Mouse (Mus musculus) adrenal gland, postnatal 10 days (tissue): ENCODE results near the gene Col6a4. TPM values are rescaled to one million over a fixed set of nuclear protein-coding genes. Genes with fewer than 3 reads are reported as not detected.
A peak's percentile ranks its signal among the peaks of the same experiment; 100 is the strongest.

ENCODE experiments used
- DNase-seq: peaks from one replicate; pipeline ENCODE4 v3.0.0; 2021; ENCODE audit warnings: mixed read lengths
- long read RNA-seq, 2 experiments: library from polyadenylated mRNA; stranded (forward); transcript quantifications; one replicate each; pipeline ENCODE4 v2.0.0; 2021
- total RNA-seq, 2 experiments: library from RNA; stranded (reverse); gene quantifications; 2 replicates each; pipeline ENCODE4 v1.2.3; 2021

Gene Col6a4
- 1 to 10 TPM in 1 of 2 experiments, under 1 TPM in 1; 0.96 to 1.7 TPM for total RNA-seq
- long read RNA-seq, experiment 1: 0 reads
- long read RNA-seq, experiment 2: 0 reads

GRCm38 (mm10) chr9:106096683-106097082 is at the start of gene Col6a4:
Gene Col6a4 (minus strand): TSS chr9:106096783.
- peak; percentile 4 for DNase-seq

GRCm38 (mm10) chr9:106145582-106145981 is 49.0 kb upstream of the Col6a4 start:
- DNase-seq: no peak

- no peak for DNase-seq
Observed at GRCm38 (mm10) chr9:106144176-106144575, 47.6 kb upstream of the Col6a4 start.

DNA sequence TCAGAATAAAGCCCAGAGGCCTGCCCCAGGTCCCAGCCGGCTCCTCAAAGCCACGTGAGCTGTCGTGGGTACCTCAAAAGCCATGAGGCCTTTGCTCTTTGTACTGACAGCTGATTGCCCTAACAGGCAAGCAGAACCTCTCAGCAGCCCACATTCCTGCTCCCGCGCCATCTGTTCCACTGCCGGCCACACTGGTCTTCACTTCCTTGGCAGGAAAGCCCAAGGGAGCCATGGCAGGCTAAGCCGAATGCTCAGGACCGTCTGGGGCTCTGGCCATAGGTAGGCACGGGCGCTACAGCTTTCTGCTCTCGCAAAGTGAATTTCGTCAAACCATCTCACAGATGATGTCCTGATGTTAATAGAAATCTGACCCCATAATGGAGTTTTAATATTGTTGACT is 45.4 kb upstream of the Col6a4 start:
- no peak for DNase-seq

- DNase-seq: peak; percentile 49
Observed at GRCm38 (mm10) chr9:106139763-106140162, 43.2 kb upstream of the Col6a4 start.

DNA sequence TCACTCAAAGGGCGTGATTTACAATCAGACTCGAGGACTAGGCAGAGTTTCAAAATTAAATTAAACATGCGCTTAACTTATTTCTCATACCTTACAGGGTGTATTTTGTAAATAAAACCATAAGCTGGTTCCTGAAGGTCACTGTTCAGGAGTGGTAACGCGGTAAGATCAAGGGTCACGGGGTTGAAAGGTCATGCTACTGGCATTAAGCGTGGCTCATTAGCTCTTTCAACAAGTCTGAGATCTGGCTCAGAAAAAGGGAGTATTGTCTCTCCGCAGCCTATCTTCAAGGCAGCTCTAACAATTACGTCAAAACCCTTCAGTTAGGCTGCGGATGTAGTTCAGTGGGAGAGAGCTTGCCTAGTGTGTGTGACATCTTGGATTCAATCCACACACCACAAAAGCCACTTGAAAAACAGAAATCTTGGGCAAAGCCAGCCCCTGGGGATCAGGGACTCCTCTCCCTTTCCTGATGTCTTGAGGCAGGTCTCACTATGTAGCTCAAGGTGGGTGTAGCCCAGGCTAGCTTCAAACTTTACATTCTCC is 41.2 kb upstream of the Col6a4 start:
- DNase-seq: no peak

DNA sequence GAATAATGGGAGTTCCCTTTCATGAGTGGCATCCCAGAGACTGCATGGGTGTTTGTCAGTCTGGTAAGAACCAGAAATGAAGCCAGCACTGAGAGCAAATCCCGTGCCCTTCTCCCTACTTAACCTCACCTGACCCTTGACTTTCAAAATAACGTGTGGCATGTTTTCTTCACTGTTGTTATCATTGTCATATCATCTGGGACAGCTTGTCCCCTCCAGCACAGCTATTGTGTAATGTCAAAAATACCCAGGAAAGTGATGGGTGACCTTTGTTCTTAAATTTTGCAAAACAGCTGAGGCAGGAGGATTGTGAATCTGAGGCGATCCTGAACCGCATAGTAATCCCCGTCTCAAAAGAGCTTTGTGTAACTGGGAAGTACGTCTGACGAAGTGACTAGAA is 33.7 kb upstream of the Col6a4 start:
- DNase-seq: no peak

DNA sequence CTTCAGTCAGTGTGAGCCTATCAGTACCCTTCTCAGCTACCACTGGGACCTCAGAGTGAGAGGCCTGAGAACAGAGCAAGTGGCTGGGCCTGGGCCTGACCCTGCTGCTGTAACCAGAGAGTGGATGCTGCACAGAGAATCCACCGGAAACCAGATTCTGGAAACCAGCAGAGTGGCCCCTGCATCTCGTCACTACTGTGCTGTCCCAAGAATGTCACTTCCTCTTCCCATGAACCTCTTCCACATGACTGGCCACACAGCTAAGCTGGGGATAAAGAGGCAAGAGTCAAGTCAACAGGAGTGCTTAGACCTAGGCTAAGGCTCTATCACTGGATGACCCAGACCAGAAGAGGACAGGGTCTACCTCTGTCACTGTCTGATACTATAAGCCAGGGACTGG is 32.5 kb upstream of the Col6a4 start:
- no peak for DNase-seq

DNA sequence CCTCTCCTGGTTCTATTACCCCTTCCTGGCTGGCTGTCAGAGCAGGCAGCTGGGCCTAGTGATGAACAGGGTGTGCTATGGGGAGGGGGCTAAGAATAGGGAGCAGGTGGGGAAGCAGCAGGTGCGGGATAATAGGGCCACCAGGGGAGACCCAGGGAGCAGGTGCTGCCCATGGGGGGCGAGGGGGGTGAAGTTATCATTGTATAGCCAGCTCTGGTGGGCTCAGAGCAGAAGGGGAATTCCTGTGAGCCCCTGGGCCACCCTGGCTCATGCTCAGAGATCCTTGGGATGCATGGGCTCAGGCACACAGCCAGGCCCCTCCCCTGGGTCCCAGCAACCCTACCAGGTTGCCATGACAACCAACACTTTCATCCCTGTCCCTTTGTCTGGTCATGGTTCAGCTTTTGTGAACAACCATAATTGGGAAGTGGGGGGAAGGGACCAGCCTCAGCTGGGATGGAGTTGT is 30.2 kb upstream of the Col6a4 start:
- DNase-seq: no peak

GRCm38 (mm10) chr9:106123599-106123998 is 27.0 kb upstream of the Col6a4 start:
- peak; percentile 51 for DNase-seq

- no peak for DNase-seq
Observed at GRCm38 (mm10) chr9:106119075-106119474, 22.5 kb upstream of the Col6a4 start.

- no peak for DNase-seq
Observed at GRCm38 (mm10) chr9:106115801-106116424, 19.3 kb upstream of the Col6a4 start.

DNA sequence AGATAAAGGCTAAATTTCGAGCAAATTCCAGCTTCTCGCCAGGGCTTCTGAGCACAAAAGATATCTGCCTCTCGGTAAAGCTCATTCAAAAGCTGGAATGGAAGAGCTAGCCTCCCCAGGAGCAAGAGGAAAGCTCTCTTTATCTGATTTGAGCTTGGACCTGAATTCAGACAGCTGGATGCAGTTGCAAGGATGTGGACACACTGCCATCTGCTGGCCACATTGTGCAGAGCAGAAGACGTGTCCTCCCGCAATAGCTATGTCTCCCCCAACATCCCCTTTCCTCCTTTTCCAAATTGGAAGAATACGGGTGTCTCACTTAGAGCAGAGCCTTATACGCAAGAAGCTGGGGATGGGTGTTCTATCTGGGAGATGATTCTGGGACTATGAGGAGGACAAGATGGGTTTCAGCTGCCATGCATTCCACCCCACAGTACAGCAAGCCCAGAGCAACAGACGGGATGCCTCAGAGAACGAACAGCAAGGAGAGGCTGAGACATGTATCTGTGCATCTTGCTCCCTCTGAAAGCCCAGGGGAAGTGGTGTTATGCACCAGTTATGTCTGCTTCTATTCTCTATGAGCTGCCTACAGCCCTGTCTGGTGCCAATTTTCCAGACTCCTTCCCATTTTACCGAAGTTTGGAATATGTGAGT is 16.3 kb upstream of the Col6a4 start:
- peak; percentile 85 for DNase-seq

DNA sequence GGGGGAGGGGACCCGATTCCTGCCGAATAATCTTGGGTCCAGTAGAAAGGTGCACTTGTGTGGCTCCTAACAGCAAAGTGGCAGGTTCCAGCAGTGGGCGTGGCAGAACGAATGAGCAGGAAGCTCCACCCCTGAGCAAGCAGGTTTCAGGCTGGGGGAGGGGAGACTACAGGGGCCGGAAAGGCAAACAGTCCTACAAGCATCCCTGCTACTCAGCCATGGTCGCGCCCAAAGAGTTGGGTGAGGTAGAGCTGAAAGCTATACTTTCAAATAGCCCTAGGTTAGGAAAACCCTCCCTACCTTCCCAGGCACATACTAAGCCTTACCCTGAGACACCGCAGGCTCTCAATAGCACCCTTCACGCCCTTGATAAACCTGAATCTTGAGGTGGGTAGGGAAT is 9.7 kb upstream of the Col6a4 start:
- DNase-seq: no peak

GRCm38 (mm10) chr9:106104401-106104800 is 7.8 kb upstream of the Col6a4 start:
- DNase-seq: no peak

- DNase-seq: no peak
Observed at GRCm38 (mm10) chr9:106101166-106101565, 4.6 kb upstream of the Col6a4 start.

- DNase-seq: no peak
Observed at GRCm38 (mm10) chr9:106100262-106100661, 3.7 kb upstream of the Col6a4 start.

GRCm38 (mm10) chr9:106099379-106100021 is 2.9 kb upstream of the Col6a4 start:
- no peak for DNase-seq

GRCm38 (mm10) chr9:106081528-106081927 is 15.1 kb downstream of the Col6a4 start:
- DNase-seq: no peak

GRCm38 (mm10) chr9:106080261-106081033 is 16.1 kb downstream of the Col6a4 start:
- peak; percentile 59 for DNase-seq

DNA sequence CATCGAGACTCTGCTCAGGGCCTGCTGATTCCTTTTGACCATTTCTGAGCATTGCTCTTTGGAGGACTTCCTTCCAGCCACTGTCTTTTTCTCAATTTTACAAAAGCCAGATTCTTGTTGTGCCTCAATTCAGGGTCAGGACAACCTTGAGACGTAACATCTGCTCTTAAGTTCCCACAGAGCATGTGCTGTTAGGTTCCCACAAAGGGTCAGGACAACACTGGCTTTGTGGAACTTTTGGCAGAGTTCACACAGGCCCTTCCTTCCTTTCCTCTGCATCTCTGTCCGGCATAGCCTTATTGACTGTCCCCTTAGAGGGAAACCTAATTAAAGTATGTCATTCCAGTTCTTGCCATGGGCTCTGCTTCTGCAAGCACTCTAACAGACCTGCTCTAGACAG is 18.6 kb downstream of the Col6a4 start:
- DNase-seq: no peak

GRCm38 (mm10) chr9:106076234-106076633 is 20.3 kb downstream of the Col6a4 start:
- no peak for DNase-seq
